Mouse (Mus musculus) naive thymus-derived CD4-positive, alpha-beta T cell, adult 5 months (primary cell): ENCODE measurements around the gene Col2a1. TPM values are rescaled to one million over a fixed set of nuclear protein-coding genes. Genes with fewer than 3 reads are reported as not detected.

Experiments used
- polyA plus RNA-seq: library from polyadenylated mRNA; unstranded; fragments of 100-300 nt; shearing (Covaris generic); gene quantifications from one replicate; pipeline ENCODE4 v1.2.1, GENCODE M21; 2017

Gene Col2a1
- not detected for polyA plus RNA-seq

GRCm38 (mm10) chr15:98003822-98004739 lies at the start of gene Col2a1:
TSS of gene Col2a1 (minus strand) at chr15:98004695.

GRCm38 (mm10) chr15:97963989-97964835 lies 40.3 kb downstream of the Col2a1 start, which contains the start of gene Tmem106c:
TSS of gene Tmem106c (plus strand) at chr15:97964200.

Other genes with a start within 250 kb of the Col2a1 start
- 1.3 TPM for gene Rapgef3, start 236.7 kb downstream of the Col2a1 start, polyA plus RNA-seq
- 38.3 TPM for gene Slc48a1, start 226.2 kb downstream of the Col2a1 start, polyA plus RNA-seq
- gene Hdac7, start 160.2 kb downstream of the Col2a1 start, polyA plus RNA-seq: 72.6 TPM
- 1.1 TPM for gene Vdr, start 94.1 kb downstream of the Col2a1 start, polyA plus RNA-seq
- 17.3 TPM for gene Tmem106c, start 40.5 kb downstream of the Col2a1 start, polyA plus RNA-seq
- gene Pfkm, start 87.9 kb upstream of the Col2a1 start, polyA plus RNA-seq: 7.9 TPM
- 27.9 TPM for gene Senp1, start 89.0 kb upstream of the Col2a1 start, polyA plus RNA-seq
- gene Asb8, start 160.9 kb upstream of the Col2a1 start, polyA plus RNA-seq: 21.2 TPM
- gene Ccdc184, start 162.5 kb upstream of the Col2a1 start, polyA plus RNA-seq: not detected
- gene Olfr288, start 190.8 kb upstream of the Col2a1 start, polyA plus RNA-seq: not detected
- gene Gm44579, start 216.3 kb upstream of the Col2a1 start, polyA plus RNA-seq: not detected
- gene Olfr287, start 216.4 kb upstream of the Col2a1 start, polyA plus RNA-seq: not detected
- not detected for gene Olfr286, start 229.8 kb upstream of the Col2a1 start, polyA plus RNA-seq